Mouse (Mus musculus) right cerebral cortex, postnatal 25 days (tissue): Measurements from ENCODE around the gene Aldh1l1.

Experiments used
- DNase-seq: peaks from one replicate; pipeline ENCODE4 v3.0.0; 2022

The Aldh1l1 gene

DNA sequence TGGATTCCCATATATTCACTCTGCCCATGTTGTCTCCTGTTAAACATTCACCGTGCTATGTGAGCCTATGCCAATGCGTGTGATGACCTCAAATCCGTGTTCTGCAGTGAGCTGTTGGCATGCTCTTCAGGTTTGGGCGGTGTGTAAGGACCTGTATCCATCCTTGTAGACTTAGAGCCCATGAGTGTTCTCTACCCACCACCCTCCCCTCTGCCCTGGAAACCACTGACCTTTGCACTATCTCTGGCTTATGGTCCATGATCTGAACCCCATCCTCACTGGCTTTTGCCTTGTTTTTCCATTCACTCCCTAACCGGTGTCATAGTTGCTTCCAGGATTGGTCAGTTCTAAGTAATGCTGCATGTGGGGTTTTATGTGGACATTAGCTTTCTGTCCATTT lies 67.5 kb downstream of the Aldh1l1 start:
- no peak for DNase-seq

DNA sequence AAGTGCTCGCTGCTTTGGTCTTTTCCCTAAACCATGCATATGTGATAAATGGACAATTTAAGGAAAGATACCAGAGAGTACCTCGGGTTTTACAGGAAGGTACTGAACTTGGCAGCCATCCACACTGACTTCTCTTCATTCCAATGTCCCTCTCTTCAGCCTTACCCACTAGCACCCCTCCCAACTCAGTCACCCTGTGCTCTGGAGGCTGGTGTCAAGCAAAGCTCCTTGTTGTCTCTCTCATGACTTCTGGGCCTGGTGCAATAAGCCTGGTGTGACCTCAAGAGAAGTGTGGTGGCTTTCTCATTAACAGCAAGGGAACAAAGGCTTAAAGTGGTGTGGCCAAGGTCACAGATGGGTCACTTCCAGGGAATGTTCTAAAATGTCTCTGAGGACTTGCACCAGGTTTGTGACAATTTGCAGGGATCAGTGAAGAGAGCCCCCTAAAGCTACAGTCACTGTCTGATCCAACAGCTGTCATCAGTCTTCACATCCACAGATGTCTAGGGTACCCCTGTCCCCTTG lies 70.4 kb downstream of the Aldh1l1 start:
- no peak for DNase-seq

DNA sequence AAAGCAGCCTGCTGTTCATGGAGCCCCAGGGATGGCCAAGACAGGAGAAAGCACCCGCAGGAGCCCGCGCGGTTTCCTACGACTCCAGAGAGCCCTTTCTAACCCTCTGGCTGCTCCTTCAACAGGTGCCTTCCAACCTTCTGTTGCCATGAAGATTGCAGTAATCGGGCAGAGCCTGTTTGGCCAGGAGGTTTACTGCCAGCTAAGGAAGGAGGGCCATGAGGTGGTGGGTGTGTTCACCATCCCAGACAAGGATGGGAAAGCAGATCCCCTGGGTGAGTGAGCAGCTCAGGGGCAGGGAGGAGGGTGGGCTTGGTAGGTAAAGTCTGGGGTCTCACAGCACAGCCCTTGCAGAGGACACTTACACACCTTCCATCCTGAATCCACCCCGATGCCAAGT lies 70.8 kb downstream of the Aldh1l1 start:
- DNase-seq, result no peak

DNA sequence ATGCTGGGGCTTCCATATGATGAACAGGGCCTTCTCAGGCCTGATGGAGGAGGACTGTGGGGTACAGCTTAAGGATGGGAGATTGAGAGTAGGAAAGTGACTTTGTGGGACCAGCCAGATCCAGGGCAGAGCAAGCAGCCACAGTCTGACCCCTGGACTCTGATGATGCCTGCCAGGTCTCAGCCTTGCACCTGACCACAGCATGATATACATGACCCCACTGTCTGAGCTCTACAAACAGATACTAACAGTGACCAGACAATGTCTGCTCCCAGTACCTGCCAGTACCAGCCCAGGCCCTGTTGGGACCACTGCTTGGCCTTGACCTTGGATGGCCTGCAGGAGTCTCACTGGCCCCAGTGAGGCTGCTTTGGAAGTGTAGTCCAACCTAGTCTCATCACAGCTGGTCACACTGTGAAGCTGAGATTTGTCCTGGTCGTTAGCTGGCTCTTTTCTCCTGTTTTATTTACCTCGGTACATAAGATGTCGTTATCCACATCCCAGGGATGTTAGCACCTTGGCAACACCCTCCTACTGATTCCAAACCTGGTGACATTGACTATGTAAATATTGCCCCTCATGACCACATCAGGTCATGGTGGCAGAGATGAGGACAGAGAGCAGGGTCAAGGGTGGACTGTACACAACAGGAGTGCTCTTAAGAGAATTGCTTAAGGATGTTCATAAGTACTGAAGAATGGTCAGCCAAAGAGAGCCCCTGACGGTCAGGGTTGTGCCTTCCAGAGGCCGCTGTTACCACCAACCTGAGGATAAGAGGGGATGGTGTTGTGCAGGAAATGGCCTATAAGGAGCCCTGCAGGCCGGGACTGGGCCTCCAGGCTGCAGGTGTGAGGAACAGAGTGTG lies 71.8 kb downstream of the Aldh1l1 start:
- no peak for DNase-seq

DNA sequence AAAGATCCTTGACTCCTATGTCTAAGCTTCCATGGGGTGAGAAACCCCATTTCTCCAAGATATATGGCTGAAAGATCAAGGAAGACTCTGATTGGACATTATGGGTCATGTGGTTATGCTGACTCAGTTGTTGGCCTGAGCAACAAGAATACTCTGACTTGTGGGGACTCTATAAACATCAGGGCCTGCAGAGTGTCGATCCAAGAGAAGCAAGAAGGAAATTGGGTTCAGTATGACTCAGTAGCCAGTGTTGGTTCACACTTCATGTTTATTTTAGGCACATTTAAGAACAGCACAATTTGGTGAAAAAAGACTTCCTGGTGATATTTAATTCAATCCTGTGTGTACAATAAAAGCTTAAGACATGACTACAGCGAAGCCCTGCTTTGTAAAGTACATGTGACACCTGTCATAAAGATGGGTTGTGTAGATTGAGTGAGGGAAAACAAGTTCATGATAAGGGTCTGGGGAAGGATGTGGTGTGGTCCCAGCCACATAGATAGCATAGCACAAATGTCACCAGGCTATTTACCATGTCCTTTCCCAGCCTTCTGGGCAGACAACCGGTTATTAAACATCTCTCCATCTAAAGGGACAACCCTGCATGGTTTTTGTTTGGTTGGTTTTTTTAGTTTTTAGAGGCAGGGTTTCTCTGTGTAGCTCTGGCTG lies 74.3 kb downstream of the Aldh1l1 start:
- no peak for DNase-seq

DNA sequence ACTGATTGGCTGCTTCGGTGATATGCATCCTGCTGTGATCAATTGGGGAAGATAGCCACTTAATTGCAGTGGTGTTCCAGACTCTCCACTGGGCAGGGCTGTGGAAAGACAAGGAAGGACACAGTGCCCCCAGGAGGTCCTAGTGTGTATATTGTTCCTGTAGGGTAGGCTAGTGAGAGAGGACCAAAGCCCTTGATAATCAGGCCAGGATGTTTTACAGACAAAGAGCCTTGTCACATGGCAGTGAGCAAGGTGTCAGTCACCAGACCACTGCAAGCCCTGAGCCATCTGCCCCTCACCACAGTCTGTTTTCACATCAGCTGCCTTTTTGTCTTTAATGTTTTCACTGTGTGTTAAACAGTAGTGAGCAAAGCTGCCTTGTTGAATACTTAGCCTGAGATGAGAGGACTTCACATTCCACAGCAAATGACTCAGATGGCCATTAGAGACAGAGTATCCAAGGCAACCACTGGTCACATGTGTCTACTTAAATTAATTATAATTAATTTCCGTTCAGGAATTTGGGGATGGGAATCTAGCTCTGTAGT lies 75.1 kb downstream of the Aldh1l1 start:
- no peak for DNase-seq

DNA sequence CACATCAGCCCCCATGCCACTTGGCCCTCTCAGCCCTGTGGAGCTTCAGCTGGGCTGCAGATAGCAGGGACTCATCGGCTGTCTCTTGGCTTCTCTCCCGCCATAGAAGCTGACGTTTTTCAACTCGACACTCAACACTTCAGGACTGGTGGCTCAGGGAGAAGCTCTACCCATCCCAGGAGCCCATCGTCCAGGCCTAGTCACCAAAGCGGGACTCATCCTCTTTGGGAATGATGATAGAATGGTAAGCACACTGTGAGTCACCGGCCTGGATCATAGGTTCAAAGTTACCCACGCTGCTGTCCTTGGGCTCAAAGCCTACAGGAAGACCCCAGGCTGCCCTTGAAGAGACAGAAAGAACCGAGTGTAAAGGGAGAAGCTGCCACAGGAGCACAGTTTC lies 78.0 kb downstream of the Aldh1l1 start:
- DNase-seq, result no peak

DNA sequence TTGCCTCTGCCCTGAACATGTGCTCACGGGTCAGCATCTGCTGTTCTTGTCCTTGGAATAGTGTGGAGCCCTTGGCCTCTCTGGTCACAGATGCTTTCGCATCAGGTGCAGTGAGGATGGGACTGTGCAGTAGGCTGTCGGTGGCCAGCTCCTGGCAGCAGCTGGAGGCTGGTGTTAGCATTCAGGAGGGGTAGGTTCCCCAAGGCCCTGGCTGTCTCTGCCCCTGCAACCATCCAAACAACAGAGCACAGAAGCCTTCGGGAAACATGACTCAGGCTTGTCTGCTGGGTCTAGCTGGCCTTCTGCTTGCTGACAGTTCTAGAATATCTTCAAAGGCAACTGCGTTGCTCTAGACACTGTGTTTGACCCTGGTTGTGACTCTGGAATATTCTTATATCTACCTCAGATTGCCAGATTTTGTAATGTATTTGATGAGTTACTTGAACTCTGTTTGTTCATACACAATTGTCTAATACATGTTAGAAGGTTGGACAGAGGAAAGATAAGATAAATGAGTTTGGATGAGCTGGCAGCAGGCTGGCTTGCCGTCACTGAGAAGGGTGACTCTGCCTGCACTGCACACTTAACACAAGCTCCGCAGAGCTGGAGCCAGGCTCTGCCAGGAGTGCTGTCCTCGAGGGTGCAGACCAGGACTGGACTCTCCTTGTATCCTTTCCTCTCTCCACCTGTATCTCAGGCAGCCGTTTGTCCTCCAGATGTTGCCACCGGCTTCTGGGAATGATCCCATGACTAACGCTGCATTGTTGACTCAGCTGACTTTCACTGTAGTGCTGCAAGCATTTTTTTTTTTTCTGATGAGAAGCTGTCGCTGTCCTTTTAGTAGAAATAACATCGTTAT lies 79.4 kb downstream of the Aldh1l1 start:
- DNase-seq, result no peak

DNA sequence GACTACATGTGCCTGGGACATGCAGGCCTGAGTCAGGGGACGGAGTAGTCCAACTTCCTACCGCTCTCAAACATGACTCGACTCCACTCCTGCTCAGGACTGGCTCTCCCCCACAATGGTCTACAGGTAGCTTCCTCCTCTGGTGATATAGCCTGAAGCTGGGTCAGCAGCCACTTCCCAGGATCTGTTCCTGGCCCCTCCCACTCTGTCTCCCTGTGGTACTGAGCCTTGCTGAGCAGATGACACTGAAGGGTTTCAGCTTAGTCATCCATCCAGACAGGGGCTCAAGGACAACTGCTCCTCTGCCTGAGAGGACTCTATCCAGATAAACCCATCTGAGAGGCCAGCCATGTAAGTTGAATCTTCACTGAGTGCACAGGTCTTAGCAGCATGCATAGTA lies 81.3 kb downstream of the Aldh1l1 start:
- no peak for DNase-seq

DNA sequence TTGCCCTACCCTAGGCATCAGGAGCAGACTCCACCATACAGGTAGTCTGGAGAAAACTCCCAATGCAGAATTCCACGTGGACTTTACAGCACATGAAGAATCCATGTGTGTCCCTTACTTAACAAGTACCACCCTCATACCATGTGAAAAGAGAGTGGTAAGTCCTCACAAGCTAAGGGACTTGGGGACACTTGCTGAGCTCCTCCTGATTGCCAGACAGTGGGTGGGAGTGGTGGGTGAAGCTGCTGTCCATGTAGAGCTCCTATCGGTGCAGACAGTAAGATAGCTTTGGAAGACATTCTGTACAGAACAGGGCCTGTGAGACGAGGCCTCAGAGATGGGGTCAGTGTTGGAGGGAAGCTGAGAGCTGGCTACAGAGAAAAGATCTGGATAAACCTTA lies 81.7 kb downstream of the Aldh1l1 start:
- DNase-seq, result no peak

DNA sequence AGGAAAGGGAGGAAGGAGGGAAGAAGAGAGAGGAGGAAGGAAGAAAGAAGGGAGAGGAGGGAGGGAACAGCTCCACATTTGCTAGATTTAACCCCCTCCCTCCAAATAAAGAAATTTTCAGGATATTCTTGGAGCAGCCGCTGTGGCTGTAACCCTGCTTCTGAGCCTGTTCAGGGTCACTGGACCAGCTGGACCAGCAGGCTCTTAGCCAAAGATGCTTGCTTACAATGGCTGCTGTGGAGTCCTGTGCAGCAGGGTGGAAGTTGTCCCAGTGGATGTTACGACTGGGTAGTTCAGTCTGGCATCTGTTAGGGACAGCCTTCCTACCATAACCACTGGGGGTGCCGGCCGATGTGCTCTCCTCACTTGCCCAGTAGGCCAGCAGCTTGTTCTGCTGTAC lies 82.5 kb downstream of the Aldh1l1 start:
- DNase-seq, result no peak

DNA sequence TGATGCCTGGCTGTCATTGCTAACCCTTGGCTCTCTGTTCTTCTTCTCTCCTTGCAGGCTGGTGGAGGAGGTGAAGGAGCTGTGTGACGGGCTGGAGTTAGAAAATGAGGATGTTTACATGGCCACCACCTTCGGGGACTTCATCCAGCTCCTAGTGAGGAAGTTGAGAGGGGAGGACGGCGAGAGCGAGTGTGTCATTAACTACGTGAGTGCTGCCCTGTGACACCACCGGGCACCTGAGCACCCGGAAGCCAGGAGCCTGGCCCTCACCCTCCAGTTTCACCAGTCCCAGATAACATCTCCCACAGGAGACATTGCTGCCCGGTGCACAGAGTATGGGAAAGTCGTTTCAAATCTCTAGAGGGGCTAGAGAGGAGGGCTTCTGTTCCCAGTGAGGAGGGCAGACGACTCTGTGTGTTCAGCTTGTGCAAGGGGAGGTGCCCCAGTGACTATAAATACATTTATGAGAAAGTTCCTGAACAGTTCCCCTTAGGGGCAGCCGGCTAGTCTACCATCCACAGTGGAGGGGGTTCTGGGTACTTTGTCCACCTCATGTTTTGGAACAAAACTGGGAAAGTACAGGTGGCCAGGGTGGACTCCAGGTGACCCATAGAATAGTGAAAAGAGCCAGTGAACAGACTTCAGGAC lies 83.6 kb downstream of the Aldh1l1 start:
- DNase-seq, result no peak

DNA sequence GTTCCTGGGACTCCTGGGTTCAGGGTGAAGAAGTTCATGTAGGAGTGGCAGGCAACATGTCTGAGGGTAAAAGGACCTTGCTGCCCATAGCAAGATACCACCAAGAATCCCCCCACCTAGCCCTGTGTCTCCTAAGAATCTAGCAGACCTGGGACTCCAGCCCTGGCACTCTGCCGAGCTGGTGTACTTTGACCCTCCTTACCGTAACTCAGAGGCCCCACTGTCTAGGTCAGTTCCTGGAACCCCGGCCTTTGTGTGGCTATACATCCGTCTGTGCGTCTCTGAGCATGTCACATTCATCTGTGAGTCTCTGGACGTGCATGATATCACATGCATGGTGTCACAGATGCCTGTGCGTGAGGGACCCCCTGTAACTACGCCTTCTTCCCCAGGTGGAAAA lies 84.2 kb downstream of the Aldh1l1 start:
- DNase-seq, result no peak

DNA sequence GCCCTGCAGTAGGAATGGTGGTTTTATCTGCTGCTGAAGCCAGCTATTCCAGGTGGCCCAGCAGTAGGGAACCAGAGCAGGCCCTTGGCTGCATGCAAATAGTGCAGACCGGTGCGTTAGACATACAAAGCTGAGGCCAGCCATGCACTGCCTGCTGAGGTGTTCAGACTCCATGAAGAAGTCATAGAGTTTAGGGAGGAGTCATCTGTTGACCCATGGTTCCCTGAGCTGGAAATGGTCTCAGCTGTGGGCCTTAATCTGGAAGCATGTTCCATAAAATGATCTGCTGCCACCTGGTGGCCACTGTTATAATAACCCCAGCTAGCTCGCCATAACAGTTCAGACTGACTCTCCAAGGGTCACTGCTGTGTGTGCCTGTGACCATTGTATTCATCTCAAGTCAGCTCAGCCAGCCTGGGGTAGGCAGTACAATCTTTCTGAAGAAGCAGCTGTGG lies 89.1 kb downstream of the Aldh1l1 start:
- peak; percentile 64 for DNase-seq

DNA sequence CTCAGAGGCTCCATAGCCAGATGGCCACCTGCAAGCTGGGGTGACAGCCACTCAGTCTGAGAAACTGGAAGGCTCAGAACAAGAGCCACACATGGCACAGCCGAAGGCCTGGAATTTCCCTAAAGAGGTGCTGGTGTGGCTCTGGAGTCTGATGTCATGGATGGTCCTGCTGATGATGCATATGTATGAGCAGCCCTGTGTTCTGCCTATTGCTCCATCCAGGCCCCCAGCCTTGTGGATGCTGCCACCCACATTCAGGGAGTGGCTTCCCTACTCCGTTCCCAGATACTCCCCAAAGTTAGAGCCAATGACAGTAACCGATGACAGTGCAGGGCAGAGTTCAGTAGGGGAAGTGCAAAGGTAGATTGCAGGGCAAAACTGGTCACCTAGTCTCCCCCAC lies 91.9 kb downstream of the Aldh1l1 start:
- no peak for DNase-seq

DNA sequence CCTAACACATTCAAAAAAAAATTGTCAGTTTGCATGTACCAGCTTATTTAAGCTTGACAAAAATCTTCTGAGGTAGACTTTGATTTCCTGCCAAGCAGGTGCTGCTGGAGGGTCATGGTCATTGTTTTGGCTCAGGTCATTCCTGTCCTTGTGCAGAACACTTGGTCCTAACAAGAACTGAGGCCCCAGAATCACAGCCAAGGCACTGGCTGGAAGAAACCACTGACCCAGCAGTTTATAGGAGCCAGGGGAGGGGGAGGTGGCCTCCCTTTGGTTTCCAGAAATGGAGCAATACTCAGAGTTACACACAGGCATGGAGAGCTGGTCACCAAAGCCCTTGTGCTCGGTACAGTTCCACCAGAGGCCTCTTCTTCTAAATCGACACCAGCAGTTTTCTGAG lies 96.1 kb downstream of the Aldh1l1 start:
- DNase-seq, result no peak

DNA sequence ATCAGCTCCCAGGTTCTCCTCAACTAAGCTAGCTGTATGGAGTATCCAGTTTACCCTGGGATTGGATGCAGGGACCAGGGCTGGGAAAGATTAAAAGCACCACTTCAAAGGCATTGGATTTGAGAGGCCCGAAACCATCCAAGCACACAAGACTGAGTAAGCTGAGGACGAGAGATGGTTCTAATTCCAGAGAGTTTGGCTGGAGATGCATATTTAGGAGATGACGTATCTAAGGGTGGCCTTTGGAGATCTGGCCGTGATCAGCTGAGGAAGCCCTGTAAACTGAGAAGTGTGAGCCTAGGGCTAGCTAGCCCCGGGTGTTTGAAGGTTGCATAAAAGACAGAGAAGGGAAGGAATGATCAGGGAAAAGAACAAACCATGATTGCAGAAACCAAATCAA lies 101.9 kb downstream of the Aldh1l1 start:
- no peak for DNase-seq

DNA sequence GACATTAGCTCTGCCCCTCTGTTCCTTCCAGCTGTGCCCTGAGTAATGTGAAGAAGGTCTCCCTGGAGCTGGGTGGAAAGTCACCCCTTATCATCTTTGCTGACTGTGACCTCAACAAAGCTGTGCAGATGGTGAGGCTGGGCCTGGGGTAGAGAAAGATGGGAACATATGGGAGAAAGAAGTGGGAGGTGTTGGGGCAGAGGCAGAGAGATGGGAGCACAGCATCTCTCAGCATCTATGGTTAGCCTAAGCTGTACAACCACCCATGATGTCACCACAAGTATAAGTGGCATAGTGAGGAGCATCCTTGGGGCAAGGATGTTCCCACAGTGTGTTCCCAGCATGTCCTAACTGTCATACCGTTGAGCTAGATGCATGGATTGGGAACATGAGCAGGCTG lies 104.5 kb downstream of the Aldh1l1 start:
- no peak for DNase-seq

DNA sequence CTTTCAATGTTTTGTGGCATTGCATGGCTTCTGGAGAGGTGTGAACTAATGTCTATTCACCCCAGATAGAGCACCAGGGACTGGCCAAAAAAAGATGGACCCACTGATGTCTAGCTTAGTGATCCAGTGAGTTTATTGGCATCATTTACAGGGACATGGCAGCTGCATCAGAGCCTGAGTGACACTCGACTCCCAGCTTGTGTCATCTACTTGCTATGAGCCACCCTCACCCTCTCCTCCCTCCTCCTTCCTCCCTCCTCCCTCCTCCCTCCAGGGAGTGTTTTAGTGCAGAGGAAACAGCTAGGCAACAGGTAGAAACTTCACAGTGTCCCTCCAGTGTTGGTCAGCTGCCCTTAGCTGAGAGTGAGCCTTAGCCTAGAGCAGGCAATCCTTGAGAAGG lies 108.7 kb downstream of the Aldh1l1 start:
- no peak for DNase-seq

DNA sequence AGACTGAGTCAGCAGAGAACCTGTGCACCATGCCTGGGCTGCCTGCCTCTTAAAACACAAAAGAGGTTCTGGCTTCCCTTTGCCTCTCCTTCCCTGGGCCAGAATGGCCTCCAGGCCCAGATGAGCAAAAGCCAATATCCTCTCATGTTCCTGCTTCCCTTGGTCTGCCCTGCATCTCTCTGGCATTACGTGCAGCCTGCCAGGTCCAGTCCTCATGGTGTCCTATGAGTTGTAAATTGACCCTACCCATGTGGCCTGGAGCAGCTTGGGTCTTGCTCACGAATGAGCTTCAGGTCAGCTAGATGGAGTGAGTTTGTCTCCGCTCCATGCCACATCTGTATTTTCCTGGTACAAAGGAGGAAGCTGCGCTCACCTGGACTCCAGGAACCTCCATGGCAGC lies 110.8 kb downstream of the Aldh1l1 start:
- no peak for DNase-seq

DNA sequence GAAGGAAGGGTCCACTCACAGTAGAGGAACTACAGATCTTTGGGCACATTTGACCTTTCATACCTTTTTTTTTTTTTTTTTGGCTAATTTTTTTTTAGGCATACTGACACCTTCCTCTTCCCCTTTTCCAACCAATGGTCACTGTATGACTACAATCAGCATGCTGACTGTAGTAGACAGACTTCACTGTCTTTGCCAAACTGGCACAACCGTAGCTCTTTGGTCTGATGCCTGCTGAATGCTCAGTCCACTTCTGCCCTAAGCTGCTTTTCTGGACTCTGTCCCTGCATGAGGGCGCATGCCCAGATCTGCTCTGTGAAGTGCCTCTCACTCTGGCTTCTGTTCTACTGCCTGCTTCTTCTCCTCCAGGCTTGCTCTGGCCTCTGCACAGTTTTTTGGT lies 111.4 kb downstream of the Aldh1l1 start:
- no peak for DNase-seq

DNA sequence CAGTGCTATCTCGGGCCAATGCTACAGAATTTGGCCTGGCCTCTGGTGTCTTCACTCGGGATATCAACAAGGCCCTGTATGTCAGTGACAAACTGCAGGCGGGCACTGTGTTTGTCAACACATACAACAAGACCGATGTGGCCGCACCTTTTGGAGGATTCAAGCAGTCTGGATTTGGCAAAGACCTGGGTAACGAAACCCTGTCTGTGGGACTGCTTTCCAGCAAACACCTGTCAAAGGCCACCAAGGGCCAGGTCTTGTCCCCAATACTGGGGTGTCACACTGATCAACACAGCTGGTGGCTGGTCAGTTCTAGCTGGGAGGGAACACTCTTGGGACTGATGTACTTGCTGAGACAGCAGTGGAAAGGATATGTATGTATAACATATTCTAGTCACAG lies 112.0 kb downstream of the Aldh1l1 start:
- no peak for DNase-seq

DNA sequence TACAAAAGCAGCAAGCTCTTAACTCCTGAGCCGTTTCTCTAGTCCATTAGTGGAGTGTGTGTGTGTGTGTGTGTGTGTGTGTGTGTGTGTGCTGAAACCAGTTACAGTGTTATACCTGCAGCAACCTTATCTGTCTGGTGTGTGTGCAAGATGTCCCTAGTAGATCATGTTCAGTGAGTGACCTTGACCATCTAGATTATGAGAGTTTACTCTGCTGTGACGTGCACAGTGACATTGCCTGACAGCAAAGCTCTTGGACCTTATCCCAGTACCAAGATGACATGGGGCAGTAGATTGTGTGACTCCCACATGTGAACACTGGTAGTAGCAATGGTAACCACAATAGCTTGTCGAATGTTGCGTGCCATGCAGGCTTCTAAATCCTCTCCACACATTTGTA lies 114.1 kb downstream of the Aldh1l1 start:
- DNase-seq, result no peak
